Mouse (Mus musculus): ENCODE data around the gene Polrmt. TPM values are rescaled to one million over a fixed set of nuclear protein-coding genes. Genes with fewer than 3 reads are reported as not detected.
"Not testable (repeated sequence)": the region's sequence is repeated elsewhere in the genome, so short reads cannot be mapped to it uniquely, and the experiment has no call there.

Polrmt gene
- polyA plus RNA-seq, 1 experiment from 2014 or later: 39.8 TPM

- Histone ChIP-seq H3K4me1 (ENCODE audit: control insufficient read depth, insufficient read depth, low read length) (peaks cover 26% of the 10 kb centered on the region), H3K9me3 (ENCODE audit: control insufficient read depth, low read length) (no peaks in the 10 kb centered on the region), H3K27me3 (ENCODE audit: control insufficient read depth, insufficient read depth, low read length) (no peaks in the 10 kb centered on the region), H3K36me3 (ENCODE audit: control insufficient read depth, insufficient read depth, low read length) (peaks cover 25% of the 10 kb centered on the region), H3K4me3 (replicated peaks; ENCODE audit: low read depth, low read length) (peak overlapping the region; percentile 74; the same call in 1 of the 2 replicates), H3K27ac (replicated peaks; ENCODE audit: low read depth, low read length) (no peak overlapping the region), H3K4me2 (ENCODE audit: low read length) (peak overlapping the region; percentile 88), H3K9ac (replicated peaks; ENCODE audit: low read length) (peak overlapping the region; percentile 85)
- DNase-seq (no peak), ATAC-seq (ENCODE audit: low FRiP score, low TSS enrichment) (no peak)
- 80% methylated on average over 5 of the region's 5 CpGs for WGBS
Measured at GRCm38 (mm10) chr10:79705951-79706350, 40.4 kb downstream of the Polrmt start.

GRCm38 (mm10) chr10:79704970-79705360 is 41.4 kb downstream of the Polrmt start:
- Histone ChIP-seq H3K4me3 (replicated peaks; ENCODE audit: low read depth, low read length) (peak overlapping the region; percentile 74), H3K27me3 (ENCODE audit: control insufficient read depth, insufficient read depth, low read length) (no peaks in the 10 kb centered on the region), H3K27ac (replicated peaks; ENCODE audit: low read depth, low read length) (no peak overlapping the region; the same call in 1 of the 2 replicates), H3K4me2 (ENCODE audit: low read length) (peak overlapping the region; percentile 88), H3K4me1 (ENCODE audit: control insufficient read depth, insufficient read depth, low read length) (peaks cover 26% of the 10 kb centered on the region), H3K36me3 (ENCODE audit: control insufficient read depth, insufficient read depth, low read length) (peaks cover 15% of the 10 kb centered on the region), H3K9ac (replicated peaks; ENCODE audit: low read length) (peak overlapping the region; percentile 85), H3K9me3 (ENCODE audit: control insufficient read depth, low read length) (no peaks in the 10 kb centered on the region)
- ATAC-seq (ENCODE audit: low FRiP score, low TSS enrichment): no peak
- WGBS: 6% methylated on average over 10 of the region's 10 CpGs
- no peak for DNase-seq

GRCm38 (mm10) chr10:79704065-79704969 is 42.1 kb downstream of the Polrmt start, which contains the start of gene Bsg:
Gene Bsg, plus strand, starts transcription at chr10:79704491.
- Histone ChIP-seq H3K9me3 (ENCODE audit: control insufficient read depth, low read length) (no peaks in the 10 kb centered on the region), H3K27me3 (ENCODE audit: control insufficient read depth, insufficient read depth, low read length) (no peaks in the 10 kb centered on the region), H3K4me1 (ENCODE audit: control insufficient read depth, insufficient read depth, low read length) (peaks cover 26% of the 10 kb centered on the region), H3K36me3 (ENCODE audit: control insufficient read depth, insufficient read depth, low read length) (peaks cover 9% of the 10 kb centered on the region), H3K4me3 (replicated peaks; ENCODE audit: low read depth, low read length) (peak within 1 kb of the TSS; percentile 74), H3K9ac (replicated peaks; ENCODE audit: low read length) (peak within 1 kb of the TSS; percentile 85), H3K27ac (replicated peaks; ENCODE audit: low read depth, low read length) (peak within 1 kb of the TSS; percentile 85), H3K4me2 (ENCODE audit: low read length) (peak within 1 kb of the TSS; percentile 88)
- DNase-seq: peak; percentile 100
- peak; percentile 97 for ATAC-seq (ENCODE audit: low FRiP score, low TSS enrichment)
- WGBS: under 1% methylated on average over 65 of the region's 65 CpGs

GRCm38 (mm10) chr10:79703541-79703940 is 42.8 kb downstream of the Polrmt start:
- Histone ChIP-seq H3K4me3 (replicated peaks; ENCODE audit: low read depth, low read length) (peak overlapping the region; percentile 74), H3K4me1 (ENCODE audit: control insufficient read depth, insufficient read depth, low read length) (peaks cover 26% of the 10 kb centered on the region), H3K27me3 (ENCODE audit: control insufficient read depth, insufficient read depth, low read length) (no peaks in the 10 kb centered on the region), H3K4me2 (ENCODE audit: low read length) (peak overlapping the region; percentile 88), H3K9ac (replicated peaks; ENCODE audit: low read length) (no peak overlapping the region; the same call in 1 of the 2 replicates), H3K9me3 (ENCODE audit: control insufficient read depth, low read length) (no peaks in the 10 kb centered on the region), H3K27ac (replicated peaks; ENCODE audit: low read depth, low read length) (peak overlapping the region; percentile 85), H3K36me3 (ENCODE audit: control insufficient read depth, insufficient read depth, low read length) (peaks cover under 1% of the 10 kb centered on the region; the same call in 1 of the 2 replicates)
- ATAC-seq (ENCODE audit: low FRiP score, low TSS enrichment): no peak
- DNase-seq: no peak
- 76% methylated on average over 10 of the region's 10 CpGs for WGBS

GRCm38 (mm10) chr10:79702970-79703369 is 43.4 kb downstream of the Polrmt start:
- not testable (repeated sequence) for H3K27me3 ChIP-seq (ENCODE audit: control insufficient read depth, insufficient read depth, low read length); ATAC-seq (ENCODE audit: low FRiP score, low TSS enrichment); H3K27ac ChIP-seq (replicated peaks; ENCODE audit: low read depth, low read length); H3K4me2 ChIP-seq (ENCODE audit: low read length); H3K9me3 ChIP-seq (ENCODE audit: control insufficient read depth, low read length); H3K36me3 ChIP-seq (ENCODE audit: control insufficient read depth, insufficient read depth, low read length); H3K9ac ChIP-seq (replicated peaks; ENCODE audit: low read length); DNase-seq; H3K4me3 ChIP-seq (replicated peaks; ENCODE audit: low read depth, low read length)
- H3K4me1 ChIP-seq (ENCODE audit: control insufficient read depth, insufficient read depth, low read length): peaks cover 26% of the 10 kb centered on the region
- 93% methylated on average over 3 of the region's 4 CpGs for WGBS

- WGBS: 70% methylated on average over 10 of the region's 10 CpGs
Measured at GRCm38 (mm10) chr10:79701443-79702129, 44.8 kb downstream of the Polrmt start.

GRCm38 (mm10) chr10:79700676-79701075 is 45.7 kb downstream of the Polrmt start:
- no peaks in the 10 kb centered on the region for H3K9me3 ChIP-seq (ENCODE audit: control insufficient read depth, low read length)
- no peak overlapping the region for H3K27ac ChIP-seq (replicated peaks; ENCODE audit: low read depth, low read length)
- H3K4me2 ChIP-seq (ENCODE audit: low read length): no peak overlapping the region
- peaks cover 9% of the 10 kb centered on the region for H3K4me1 ChIP-seq (ENCODE audit: control insufficient read depth, insufficient read depth, low read length)
- H3K27me3 ChIP-seq (ENCODE audit: control insufficient read depth, insufficient read depth, low read length): no peaks in the 10 kb centered on the region
- DNase-seq (no peak), ATAC-seq (ENCODE audit: low FRiP score, low TSS enrichment) (no peak)
- no peaks in the 10 kb centered on the region for H3K36me3 ChIP-seq (ENCODE audit: control insufficient read depth, insufficient read depth, low read length)
- H3K4me3 ChIP-seq (replicated peaks; ENCODE audit: low read depth, low read length): no peak overlapping the region
- WGBS: 60% methylated on average over 7 of the region's 7 CpGs
- H3K9ac ChIP-seq (replicated peaks; ENCODE audit: low read length): no peak overlapping the region

More at GRCm38 (mm10) chr10:79701443-79702129, 44.8 kb downstream of the Polrmt start:
- Histone ChIP-seq H3K27me3 (ENCODE audit: control insufficient read depth, insufficient read depth, low read length) (no peaks in the 10 kb centered on the region), H3K4me3 (replicated peaks; ENCODE audit: low read depth, low read length) (no peak overlapping the region), H3K9ac (replicated peaks; ENCODE audit: low read length) (no peak overlapping the region), H3K27ac (replicated peaks; ENCODE audit: low read depth, low read length) (no peak overlapping the region), H3K36me3 (ENCODE audit: control insufficient read depth, insufficient read depth, low read length) (no peaks in the 10 kb centered on the region), H3K9me3 (ENCODE audit: control insufficient read depth, low read length) (no peaks in the 10 kb centered on the region), H3K4me1 (ENCODE audit: control insufficient read depth, insufficient read depth, low read length) (peaks cover 18% of the 10 kb centered on the region), H3K4me2 (ENCODE audit: low read length) (no peak overlapping the region)
- ATAC-seq (ENCODE audit: low FRiP score, low TSS enrichment) (no peak), DNase-seq (no peak)

GRCm38 (mm10) chr10:79698459-79698858 is 47.9 kb downstream of the Polrmt start:
- Histone ChIP-seq H3K9me3 (ENCODE audit: control insufficient read depth, low read length) (no peaks in the 10 kb centered on the region), H3K27me3 (ENCODE audit: control insufficient read depth, insufficient read depth, low read length) (no peaks in the 10 kb centered on the region), H3K27ac (replicated peaks; ENCODE audit: low read depth, low read length) (no peak overlapping the region), H3K36me3 (ENCODE audit: control insufficient read depth, insufficient read depth, low read length) (no peaks in the 10 kb centered on the region), H3K4me2 (ENCODE audit: low read length) (no peak overlapping the region), H3K4me3 (replicated peaks; ENCODE audit: low read depth, low read length) (no peak overlapping the region), H3K9ac (replicated peaks; ENCODE audit: low read length) (no peak overlapping the region), H3K4me1 (ENCODE audit: control insufficient read depth, insufficient read depth, low read length) (no peaks in the 10 kb centered on the region)
- ATAC-seq (ENCODE audit: low FRiP score, low TSS enrichment) (no peak), DNase-seq (no peak)
- WGBS: 93% methylated on average over 6 of the region's 6 CpGs
